Mouse (Mus musculus): ENCODE measurements around the gene Rimkla. TPM values are rescaled to one million over a fixed set of nuclear protein-coding genes. Genes with fewer than 3 reads are reported as not detected.

Gene Rimkla
- total RNA-seq, 4 experiments from 2014 or later, result not detected

- DNase-seq (ENCODE audit: low spot score in 2 of 2), result peak in 1 of 2 experiments; percentile 17
Observed at GRCm38 (mm10) chr4:119467720-119468380, 24.6 kb downstream of the Rimkla start.

GRCm38 (mm10) chr4:119465841-119466240 lies 26.6 kb downstream of the Rimkla start:
- DNase-seq (ENCODE audit: low spot score in 2 of 2), result no peak

GRCm38 (mm10) chr4:119463756-119464419 lies 28.5 kb downstream of the Rimkla start:
- DNase-seq (ENCODE audit: low spot score in 2 of 2), result no peak

- DNase-seq (ENCODE audit: low spot score in 2 of 2), result peak; percentile 61 to 78
Observed at GRCm38 (mm10) chr4:119462858-119463755, 29.3 kb downstream of the Rimkla start.

- no peak for DNase-seq (ENCODE audit: low spot score in 2 of 2)
Observed at GRCm38 (mm10) chr4:119462457-119462856, 30.0 kb downstream of the Rimkla start.

GRCm38 (mm10) chr4:119460728-119461141 lies 31.7 kb downstream of the Rimkla start:
- DNase-seq (ENCODE audit: low spot score in 2 of 2), result peak; percentile 6 to 30

- DNase-seq (ENCODE audit: low spot score in 2 of 2), result no peak
Observed at GRCm38 (mm10) chr4:119460296-119460695, 32.1 kb downstream of the Rimkla start.

GRCm38 (mm10) chr4:119453533-119453932 lies 38.9 kb downstream of the Rimkla start:
- no peak for DNase-seq (ENCODE audit: low spot score in 2 of 2)

- no peak for DNase-seq (ENCODE audit: low spot score in 2 of 2)
Observed at GRCm38 (mm10) chr4:119453128-119453527, 39.3 kb downstream of the Rimkla start.

GRCm38 (mm10) chr4:119450436-119450835 lies 42.0 kb downstream of the Rimkla start:
- no peak for DNase-seq (ENCODE audit: low spot score in 2 of 2)

GRCm38 (mm10) chr4:119447786-119448185 lies 44.6 kb downstream of the Rimkla start:
- DNase-seq (ENCODE audit: low spot score in 2 of 2), result no peak

- DNase-seq (ENCODE audit: low spot score in 2 of 2), result no peak
Observed at GRCm38 (mm10) chr4:119447261-119447660, 45.2 kb downstream of the Rimkla start.

GRCm38 (mm10) chr4:119442539-119442938 lies 49.9 kb downstream of the Rimkla start:
- DNase-seq (ENCODE audit: low spot score in 2 of 2), result no peak

- DNase-seq (ENCODE audit: low spot score in 2 of 2), result no peak
Observed at GRCm38 (mm10) chr4:119441836-119442235, 50.6 kb downstream of the Rimkla start.

- no peak for DNase-seq (ENCODE audit: low spot score in 2 of 2)
Observed at GRCm38 (mm10) chr4:119437936-119438335, 54.5 kb downstream of the Rimkla start.

- peak in 1 of 2 experiments; percentile 23 for DNase-seq (ENCODE audit: low spot score in 2 of 2)
Observed at GRCm38 (mm10) chr4:119430678-119431077, 61.8 kb downstream of the Rimkla start.

GRCm38 (mm10) chr4:119427680-119428079 lies 64.7 kb downstream of the Rimkla start:
- no peak for DNase-seq (ENCODE audit: low spot score in 2 of 2)

GRCm38 (mm10) chr4:119425601-119426000 lies 66.8 kb downstream of the Rimkla start:
- no peak for DNase-seq (ENCODE audit: low spot score in 2 of 2)

- DNase-seq (ENCODE audit: low spot score in 2 of 2), result no peak
Observed at GRCm38 (mm10) chr4:119425077-119425476, 67.4 kb downstream of the Rimkla start.

GRCm38 (mm10) chr4:119422294-119422964 lies 70.0 kb downstream of the Rimkla start, which contains the start of the genes Ppcs and Zmynd12:
Gene Ppcs (minus strand): TSS chr4:119422420.
Gene Zmynd12 (plus strand): TSS chr4:119422814.
- DNase-seq (ENCODE audit: low spot score in 2 of 2), result peak; percentile 76 to 85

- peak in 1 of 2 experiments; percentile 6 for DNase-seq (ENCODE audit: low spot score in 2 of 2)
Observed at GRCm38 (mm10) chr4:119421921-119422293, 70.5 kb downstream of the Rimkla start.
